Mouse (Mus musculus): Measurements from ENCODE around the gene Sgf29. TPM values are rescaled to one million over a fixed set of nuclear protein-coding genes. Genes with fewer than 3 reads are reported as not detected.
A peak's percentile ranks its signal among the peaks of the same experiment; 100 is the strongest.

Sgf29 gene
- polyA plus RNA-seq, 1 experiment from 2014 or later, result 61.3 TPM

DNA sequence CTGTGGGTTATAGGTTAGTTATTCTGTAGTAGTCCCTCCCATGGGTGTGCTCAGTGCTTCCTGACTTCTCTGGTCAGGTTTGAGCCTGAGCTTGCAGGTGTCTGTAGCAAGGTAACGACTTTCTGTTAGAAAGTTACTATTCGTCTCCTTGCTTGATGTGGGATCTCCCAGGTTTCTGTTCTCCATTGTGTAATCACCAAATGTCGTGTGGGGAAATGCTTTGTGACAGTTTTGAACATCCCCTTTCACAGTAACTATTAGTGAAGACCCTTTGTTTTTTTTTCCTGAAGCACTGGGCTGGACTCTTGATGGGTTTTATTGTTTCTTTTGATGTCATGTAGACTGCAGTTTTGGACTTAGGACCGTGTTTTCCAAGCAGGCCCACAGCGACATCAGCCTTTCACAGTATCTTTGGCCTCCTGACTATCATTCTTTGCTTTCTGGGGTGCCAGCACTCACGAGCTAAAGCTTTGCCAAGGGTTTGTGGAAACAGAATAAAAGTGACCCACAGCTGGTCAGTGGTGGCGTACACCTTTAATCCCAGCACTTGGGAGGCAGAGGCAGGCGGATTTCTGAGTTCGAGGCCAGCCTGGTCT is 18.5 kb downstream of the Sgf29 start:
- H3K27me3 ChIP-seq (ENCODE audit: insufficient read depth, low read length), result no peaks in the 10 kb centered on the region
- H3K27ac ChIP-seq (ENCODE audit: low read depth), result peak overlapping the region; percentile 66; the same call in 1 of the 2 replicates
- H3K9me3 ChIP-seq (ENCODE audit: low read depth, low read length), result no peaks in the 10 kb centered on the region
- TF ChIP-seq CTCF (IDR thresholded peaks at IDR 0.05; ENCODE audit: low read depth), result no peak
- H3K4me3 ChIP-seq (ENCODE audit: low read depth, low read length), result no peak overlapping the region
- no peaks in the 10 kb centered on the region for H3K4me1 ChIP-seq (ENCODE audit: insufficient read depth)
- ATAC-seq (ENCODE audit: insufficient read depth) (no peak), DNase-seq (no peak)
- 82% methylated on average over 9 of the region's 9 CpGs for WGBS
- H3K4me2 ChIP-seq, result no peak overlapping the region
- no peak overlapping the region for H3K9ac ChIP-seq
- peaks cover 62% of the 10 kb centered on the region for H3K36me3 ChIP-seq (ENCODE audit: insufficient read depth)

DNA sequence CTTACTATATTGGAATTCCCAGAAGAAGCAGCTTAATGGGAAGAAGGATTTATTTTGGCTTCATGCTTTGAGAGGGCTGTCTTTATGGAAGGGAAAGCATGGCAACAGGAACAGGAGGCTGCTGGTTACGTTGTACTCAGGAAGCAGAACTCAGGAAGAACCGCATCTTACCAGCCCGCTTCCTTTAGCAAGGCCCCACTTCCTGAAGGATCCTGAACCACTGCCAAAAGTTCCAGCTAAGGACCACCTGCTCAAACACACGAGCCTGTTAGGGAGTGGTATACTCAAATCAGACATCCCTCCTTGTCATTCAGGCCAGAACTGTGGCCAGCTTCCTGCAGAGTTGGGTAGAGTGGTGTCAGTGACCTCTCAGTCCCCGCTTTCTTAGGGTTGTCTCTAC is 19.3 kb downstream of the Sgf29 start:
- 68% methylated on average over 5 of the region's 5 CpGs for WGBS
- no peak for TF ChIP-seq CTCF (IDR thresholded peaks at IDR 0.05; ENCODE audit: low read depth)
- H3K27me3 ChIP-seq (ENCODE audit: insufficient read depth, low read length), result no peaks in the 10 kb centered on the region
- H3K36me3 ChIP-seq (ENCODE audit: insufficient read depth), result peaks cover 66% of the 10 kb centered on the region
- no peak overlapping the region for H3K4me2 ChIP-seq
- H3K9me3 ChIP-seq (ENCODE audit: low read depth, low read length), result no peaks in the 10 kb centered on the region
- H3K4me3 ChIP-seq (ENCODE audit: low read depth, low read length), result no peak overlapping the region
- H3K27ac ChIP-seq (ENCODE audit: low read depth), result peak overlapping the region; percentile 66
- no peaks in the 10 kb centered on the region for H3K4me1 ChIP-seq (ENCODE audit: insufficient read depth)
- ATAC-seq (ENCODE audit: insufficient read depth) (no peak), DNase-seq (peak; percentile 68)
- H3K9ac ChIP-seq, result no peak overlapping the region

- Histone ChIP-seq H3K36me3 (ENCODE audit: insufficient read depth) (peaks cover 51% of the 10 kb centered on the region), H3K4me1 (ENCODE audit: insufficient read depth) (no peaks in the 10 kb centered on the region), H3K9ac (no peak overlapping the region), H3K4me3 (ENCODE audit: low read depth, low read length) (no peak overlapping the region), H3K9me3 (ENCODE audit: low read depth, low read length) (no peaks in the 10 kb centered on the region), H3K4me2 (no peak overlapping the region), H3K27me3 (ENCODE audit: insufficient read depth, low read length) (no peaks in the 10 kb centered on the region), H3K27ac (ENCODE audit: low read depth) (no peak overlapping the region)
- TF ChIP-seq CTCF (IDR thresholded peaks at IDR 0.05; ENCODE audit: low read depth), result no peak
- WGBS, result 94% methylated on average over 3 of the region's 3 CpGs
- DNase-seq (no peak), ATAC-seq (ENCODE audit: insufficient read depth) (no peak)
Observed at GRCm38 (mm10) chr7:126670152-126670551, 21.0 kb downstream of the Sgf29 start.

GRCm38 (mm10) chr7:126672111-126672510 is 23.0 kb downstream of the Sgf29 start:
- no peak overlapping the region for H3K27ac ChIP-seq (ENCODE audit: low read depth)
- no peaks in the 10 kb centered on the region for H3K27me3 ChIP-seq (ENCODE audit: insufficient read depth, low read length)
- H3K4me3 ChIP-seq (ENCODE audit: low read depth, low read length), result no peak overlapping the region
- H3K36me3 ChIP-seq (ENCODE audit: insufficient read depth), result peaks cover 42% of the 10 kb centered on the region
- DNase-seq, result no peak
- no peaks in the 10 kb centered on the region for H3K4me1 ChIP-seq (ENCODE audit: insufficient read depth)
- H3K9me3 ChIP-seq (ENCODE audit: low read depth, low read length), result no peaks in the 10 kb centered on the region
- no peak overlapping the region for H3K9ac ChIP-seq
- no peak for TF ChIP-seq CTCF (IDR thresholded peaks at IDR 0.05; ENCODE audit: low read depth)
- 91% methylated on average over 9 of the region's 9 CpGs for WGBS
- ATAC-seq (ENCODE audit: insufficient read depth), result no peak
- no peak overlapping the region for H3K4me2 ChIP-seq

- no peaks in the 10 kb centered on the region for H3K4me1 ChIP-seq (ENCODE audit: insufficient read depth)
- no peak for DNase-seq
- no peak overlapping the region for H3K9ac ChIP-seq
Observed at GRCm38 (mm10) chr7:126675104-126675503, 26.0 kb downstream of the Sgf29 start.

GRCm38 (mm10) chr7:126676207-126676606 is 27.1 kb downstream of the Sgf29 start, which contains the start of gene Sult1a1:
TSS of gene Sult1a1 (minus strand) at chr7:126676432.
- Histone ChIP-seq H3K27me3 (ENCODE audit: insufficient read depth, low read length) (no peaks in the 10 kb centered on the region), H3K9me3 (ENCODE audit: low read depth, low read length) (no peaks in the 10 kb centered on the region), H3K9ac (no peak within 1 kb of the TSS), H3K4me2 (no peak within 1 kb of the TSS), H3K4me3 (ENCODE audit: low read depth, low read length) (no peak within 1 kb of the TSS), H3K27ac (ENCODE audit: low read depth) (no peak within 1 kb of the TSS), H3K4me1 (ENCODE audit: insufficient read depth) (no peaks in the 10 kb centered on the region), H3K36me3 (ENCODE audit: insufficient read depth) (peaks cover 24% of the 10 kb centered on the region)
- WGBS, result 69% methylated on average over 1 of the region's 1 CpGs
- peak; percentile 21 for DNase-seq
- no peak for ATAC-seq (ENCODE audit: insufficient read depth)
- TF ChIP-seq CTCF (IDR thresholded peaks at IDR 0.05; ENCODE audit: low read depth), result no peak

More at GRCm38 (mm10) chr7:126675104-126675503, 26.0 kb downstream of the Sgf29 start:
- H3K27ac ChIP-seq (ENCODE audit: low read depth), result no peak overlapping the region
- no peak overlapping the region for H3K4me2 ChIP-seq
- no peak for ATAC-seq (ENCODE audit: insufficient read depth)
- no peaks in the 10 kb centered on the region for H3K27me3 ChIP-seq (ENCODE audit: insufficient read depth, low read length)
- no peaks in the 10 kb centered on the region for H3K9me3 ChIP-seq (ENCODE audit: low read depth, low read length)
- WGBS, result 94% methylated on average over 8 of the region's 8 CpGs
- no peak overlapping the region for H3K4me3 ChIP-seq (ENCODE audit: low read depth, low read length)
- peaks cover 32% of the 10 kb centered on the region for H3K36me3 ChIP-seq (ENCODE audit: insufficient read depth)
- no peak for TF ChIP-seq CTCF (IDR thresholded peaks at IDR 0.05; ENCODE audit: low read depth)

DNA sequence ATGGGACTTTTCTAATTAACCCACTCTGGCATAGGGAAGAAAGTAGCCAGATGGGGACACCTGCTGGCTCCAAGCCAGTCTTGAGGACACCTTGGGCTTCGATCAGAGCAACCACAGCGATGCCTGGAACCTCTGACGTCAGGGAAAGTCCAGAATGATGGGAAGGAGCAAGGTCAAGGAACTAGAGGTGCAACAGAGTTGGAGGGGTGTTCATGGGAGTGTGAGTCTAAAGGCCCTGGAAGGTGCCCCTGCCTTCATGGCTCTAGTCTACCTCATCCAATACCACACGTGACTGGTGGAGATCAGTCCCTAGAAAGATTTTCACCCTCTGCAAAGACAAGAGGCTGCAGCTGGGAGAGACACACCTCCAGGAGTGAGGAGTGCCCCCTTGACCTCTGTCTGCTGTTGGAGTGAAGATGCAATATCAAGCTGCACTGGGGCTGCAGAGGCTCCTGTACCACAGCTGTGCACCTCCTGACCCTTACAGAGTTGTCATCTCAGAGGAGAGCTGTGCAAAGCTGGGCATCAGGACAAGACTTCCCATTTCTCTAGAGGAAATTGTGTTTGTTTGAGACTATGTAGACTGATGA is 27.6 kb downstream of the Sgf29 start:
- no peak for DNase-seq
- 74% methylated on average over 4 of the region's 4 CpGs for WGBS
- Histone ChIP-seq H3K4me3 (ENCODE audit: low read depth, low read length) (no peak overlapping the region), H3K9me3 (ENCODE audit: low read depth, low read length) (no peaks in the 10 kb centered on the region), H3K4me2 (no peak overlapping the region), H3K9ac (no peak overlapping the region), H3K27me3 (ENCODE audit: insufficient read depth, low read length) (no peaks in the 10 kb centered on the region), H3K27ac (ENCODE audit: low read depth) (no peak overlapping the region), H3K36me3 (ENCODE audit: insufficient read depth) (peaks cover 18% of the 10 kb centered on the region), H3K4me1 (ENCODE audit: insufficient read depth) (no peaks in the 10 kb centered on the region)
- no peak for ATAC-seq (ENCODE audit: insufficient read depth)
- no peak for TF ChIP-seq CTCF (IDR thresholded peaks at IDR 0.05; ENCODE audit: low read depth)
